Mouse (Mus musculus) myocyte (in vitro differentiated cells): ENCODE results near the gene Siah1a.

Experiments used
- CEBPB ChIP-seq: IDR thresholded peaks from 2 replicates; pipeline ENCODE4 v1.6.1; 2011; ENCODE audit warnings: mild to moderate bottlenecking, moderate library complexity; ENCODE audit not compliant: poor library complexity, insufficient read depth, severe bottlenecking
- E2F4 ChIP-seq: IDR thresholded peaks from one replicate; pipeline ENCODE4 v1.6.1; 2011; ENCODE audit warnings: mild to moderate bottlenecking, control low read depth, moderate library complexity; ENCODE audit not compliant: insufficient read depth
- MAX ChIP-seq: IDR thresholded peaks from one replicate; pipeline ENCODE4 v1.6.1; 2011; ENCODE audit warnings: low read depth, mild to moderate bottlenecking, control low read depth
- MYOD1 ChIP-seq, 3 experiments: IDR thresholded peaks; one replicate each; pipeline ENCODE4 v1.6.1; 2011; ENCODE audit warnings: control low read depth in 2 of 3, low read depth in 2 of 3, mild to moderate bottlenecking in 2 of 3, moderate library complexity in 1 of 3; ENCODE audit not compliant: insufficient read length in 2 of 3, control insufficient read depth in 1 of 3
- MYOG ChIP-seq, 3 experiments: IDR thresholded peaks; one replicate each; pipeline ENCODE4 v1.6.1; 2011; ENCODE audit warnings: control low read depth in 2 of 3, low read depth in 2 of 3, mild to moderate bottlenecking in 2 of 3; ENCODE audit not compliant: insufficient read length in 2 of 3, control insufficient read depth in 1 of 3, insufficient read depth in 1 of 3
- POLR2A ChIP-seq: IDR thresholded peaks from one replicate; pipeline ENCODE4 v1.6.1; 2011; ENCODE audit warnings: low read depth, mild to moderate bottlenecking, control low read depth, moderate library complexity; ENCODE audit not compliant: insufficient read length
- POLR2AphosphoS2 ChIP-seq: IDR thresholded peaks from one replicate; pipeline ENCODE4 v1.6.1; 2011; ENCODE audit warnings: low read depth, control low read depth; ENCODE audit not compliant: insufficient read length
- REST ChIP-seq: IDR thresholded peaks from one replicate; pipeline ENCODE4 v1.6.1; 2011; ENCODE audit warnings: mild to moderate bottlenecking, control low read depth, moderate library complexity; ENCODE audit not compliant: insufficient read depth, insufficient read length
- SRF ChIP-seq: IDR thresholded peaks from one replicate; pipeline ENCODE4 v1.6.1; 2011; ENCODE audit warnings: low read depth; ENCODE audit not compliant: control insufficient read depth, insufficient read length
- TCF12 ChIP-seq: IDR thresholded peaks from one replicate; pipeline ENCODE4 v1.6.1; 2011; ENCODE audit warnings: mild to moderate bottlenecking, control low read depth; ENCODE audit not compliant: poor library complexity, insufficient read depth, severe bottlenecking
- TCF3 ChIP-seq: IDR thresholded peaks from one replicate; pipeline ENCODE4 v1.6.1; 2011; ENCODE audit warnings: low read depth, control low read depth; ENCODE audit not compliant: insufficient read length
- USF1 ChIP-seq: IDR thresholded peaks from one replicate; pipeline ENCODE4 v1.6.1; 2011; ENCODE audit warnings: low read depth, mild to moderate bottlenecking, control low read depth, moderate library complexity

- TF ChIP-seq CEBPB (no peak), MAX (no peak), POLR2A (no peak), TCF3 (no peak), USF1 (no peak), SRF (no peak), E2F4 (no peak), MYOD1 (IDR thresholded peaks at IDR 0.05; ENCODE audit: control insufficient read depth in 1 of 3, insufficient read length in 2 of 3, low read depth in 2 of 3) (no peak), POLR2AphosphoS2 (no peak), MYOG (IDR thresholded peaks at IDR 0.05; ENCODE audit: control insufficient read depth in 1 of 3, insufficient read depth in 1 of 3, insufficient read length in 2 of 3, low read depth in 2 of 3) (no peak), TCF12 (no peak), REST (no peak)
Observed at GRCm38 (mm10) chr8:86699471-86699870, 46.3 kb downstream of the Siah1a start.
